Mouse (Mus musculus) C2C12 (cell line): ENCODE results near the gene Dnm2. TPM values are rescaled to one million over a fixed set of nuclear protein-coding genes. Genes with fewer than 3 reads are reported as not detected.
A peak's percentile ranks its signal among the peaks of the same experiment; 100 is the strongest.

Experiments
- H3K27me3 ChIP-seq: one replicate; pipeline ENCODE4 v1.6.1; 2011; ENCODE audit not compliant: control insufficient read depth, insufficient read depth, insufficient read length
- H3K36me3 ChIP-seq: one replicate; pipeline ENCODE4 v1.6.1; 2011; ENCODE audit not compliant: control insufficient read depth, insufficient read depth
- H3K4me3 ChIP-seq: one replicate; pipeline ENCODE4 v1.5.1; 2011; ENCODE audit warnings: mild to moderate bottlenecking, control low read depth; ENCODE audit not compliant: poor library complexity, insufficient read depth, severe bottlenecking
- H3K79me2 ChIP-seq: one replicate; pipeline ENCODE4 v1.6.1; 2011; ENCODE audit not compliant: control insufficient read depth, insufficient read depth
- H3K79me3 ChIP-seq: one replicate; pipeline ENCODE4 v1.6.1; 2011; ENCODE audit warnings: low read depth, control low read depth
- H3ac ChIP-seq: one replicate; pipeline ENCODE3; 2011; ENCODE audit warnings: low read depth; ENCODE audit not compliant: control insufficient read depth, insufficient read length
- CEBPB ChIP-seq: IDR thresholded peaks from one replicate; pipeline ENCODE4 v1.6.1; 2011; ENCODE audit warnings: low read depth, mild to moderate bottlenecking, control low read depth, moderate library complexity
- CTCF ChIP-seq: IDR thresholded peaks from one replicate; pipeline ENCODE4 v1.5.1; 2011; ENCODE audit not compliant: control insufficient read depth, insufficient read depth, insufficient read length
- FOSL1 ChIP-seq: IDR thresholded peaks from one replicate; pipeline ENCODE4 v1.8.0; 2011; ENCODE audit warnings: mild to moderate bottlenecking, low read length; ENCODE audit not compliant: poor library complexity, insufficient read depth, severe bottlenecking
- MAX ChIP-seq: IDR thresholded peaks from one replicate; pipeline ENCODE4 v1.6.1; 2011; ENCODE audit warnings: mild to moderate bottlenecking, control low read depth
- MYOD1 ChIP-seq: IDR thresholded peaks from one replicate; pipeline ENCODE4 v1.6.1; 2011; ENCODE audit warnings: low read depth; ENCODE audit not compliant: control insufficient read depth, insufficient read length
- MYOG ChIP-seq: IDR thresholded peaks from one replicate; pipeline ENCODE4 v1.6.1; 2011; ENCODE audit not compliant: control insufficient read depth, insufficient read length; ENCODE audit errors: extremely low read depth
- USF1 ChIP-seq: IDR thresholded peaks from one replicate; pipeline ENCODE4 v1.6.1; 2011; ENCODE audit warnings: low read depth, mild to moderate bottlenecking, control low read depth, moderate library complexity
- polyA plus RNA-seq: library from polyadenylated mRNA; unstranded; fragments of >200 nt; fragmentation: generic; extraction: Trizol; gene quantifications from one replicate; pipeline ENCODE4 v1.2.1, GENCODE M21; 2012; ENCODE audit warnings: missing spikeins

The Dnm2 gene
- polyA plus RNA-seq, 1 experiment: 64.4 TPM

GRCm38 (mm10) chr9:21449710-21450109 is 25.0 kb downstream of the Dnm2 start:
- Histone ChIP-seq H3ac (no peak overlapping the region), H3K27me3 (no peaks in the 10 kb centered on the region), H3K36me3 (peaks cover 3% of the 10 kb centered on the region), H3K79me3 (peaks cover 28% of the 10 kb centered on the region), H3K79me2 (peaks cover 97% of the 10 kb centered on the region), H3K4me3 (no peak overlapping the region)
- TF ChIP-seq CEBPB: no peak
- TF ChIP-seq USF1: no peak
- TF ChIP-seq MYOG: no peak
- TF ChIP-seq MYOD1: no peak
- TF ChIP-seq MAX: no peak
- no peak for TF ChIP-seq CTCF
- TF ChIP-seq FOSL1: no peak

GRCm38 (mm10) chr9:21450270-21450669 is 25.6 kb downstream of the Dnm2 start:
- TF ChIP-seq CEBPB (no peak), FOSL1 (no peak), MYOD1 (no peak), MYOG (no peak), MAX (no peak), USF1 (no peak), CTCF (no peak)
- no peak overlapping the region for H3ac ChIP-seq

GRCm38 (mm10) chr9:21451391-21451790 is 26.7 kb downstream of the Dnm2 start:
- TF ChIP-seq USF1 (no peak), CEBPB (no peak), MAX (no peak), MYOG (no peak), CTCF (no peak), MYOD1 (no peak), FOSL1 (no peak)
- Histone ChIP-seq H3K79me2 (peaks cover 97% of the 10 kb centered on the region), H3K4me3 (no peak overlapping the region), H3K79me3 (peaks cover 28% of the 10 kb centered on the region), H3K36me3 (peaks cover 3% of the 10 kb centered on the region), H3ac (no peak overlapping the region), H3K27me3 (no peaks in the 10 kb centered on the region)

More at GRCm38 (mm10) chr9:21450270-21450669, 25.6 kb downstream of the Dnm2 start:
- peaks cover 98% of the 10 kb centered on the region for H3K79me2 ChIP-seq
- peaks cover 28% of the 10 kb centered on the region for H3K79me3 ChIP-seq
- H3K27me3 ChIP-seq: no peaks in the 10 kb centered on the region
- H3K4me3 ChIP-seq: no peak overlapping the region
- H3K36me3 ChIP-seq: peaks cover 3% of the 10 kb centered on the region

- Histone ChIP-seq H3K36me3 (peaks cover 3% of the 10 kb centered on the region), H3K4me3 (no peak overlapping the region), H3K79me3 (peaks cover 25% of the 10 kb centered on the region), H3K79me2 (peaks cover 97% of the 10 kb centered on the region), H3K27me3 (no peaks in the 10 kb centered on the region), H3ac (no peak overlapping the region)
- TF ChIP-seq MAX (no peak), MYOD1 (no peak), USF1 (no peak), CTCF (no peak), FOSL1 (no peak), MYOG (no peak), CEBPB (no peak)
Observed at GRCm38 (mm10) chr9:21451870-21452269, 27.2 kb downstream of the Dnm2 start.

GRCm38 (mm10) chr9:21453003-21453402 is 28.3 kb downstream of the Dnm2 start:
- Histone ChIP-seq H3K27me3 (no peaks in the 10 kb centered on the region), H3ac (no peak overlapping the region), H3K36me3 (peaks cover 4% of the 10 kb centered on the region), H3K79me3 (peaks cover 18% of the 10 kb centered on the region), H3K79me2 (peaks cover 90% of the 10 kb centered on the region), H3K4me3 (no peak overlapping the region)
- TF ChIP-seq MAX (peak; percentile 26), USF1 (no peak), CEBPB (peak; percentile 58)

GRCm38 (mm10) chr9:21453459-21453858 is 28.8 kb downstream of the Dnm2 start:
- TF ChIP-seq MYOD1: no peak
- no peak for TF ChIP-seq MAX
- no peak for TF ChIP-seq USF1
- TF ChIP-seq MYOG: no peak
- TF ChIP-seq CTCF: no peak
- TF ChIP-seq CEBPB: no peak
- TF ChIP-seq FOSL1: no peak
- Histone ChIP-seq H3K4me3 (no peak overlapping the region), H3K36me3 (peaks cover 7% of the 10 kb centered on the region), H3ac (no peak overlapping the region), H3K79me2 (peaks cover 90% of the 10 kb centered on the region), H3K27me3 (no peaks in the 10 kb centered on the region), H3K79me3 (peaks cover 17% of the 10 kb centered on the region)
